8 mouse cellular contexts compared by ENCODE assay signal in the genomic region with DNA sequence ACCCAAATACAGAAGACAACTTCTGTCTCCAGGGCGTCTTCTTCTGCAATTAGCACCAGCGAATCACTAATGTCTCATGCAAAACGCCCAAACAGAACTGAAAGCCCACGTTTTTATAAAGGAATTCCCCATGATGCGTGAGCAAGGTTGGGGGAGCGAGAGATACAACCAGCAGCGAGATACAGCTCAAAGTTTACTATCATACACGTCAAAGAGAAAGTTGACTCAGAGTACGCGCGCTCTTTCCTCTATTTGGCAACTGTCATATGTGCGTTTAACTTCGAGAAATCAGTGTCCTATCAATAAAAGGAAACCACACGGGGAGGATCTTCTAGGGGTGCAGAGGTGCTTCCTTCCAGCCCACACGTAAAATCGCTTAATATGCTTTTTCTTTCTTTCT. TPM values are rescaled to one million over a fixed set of nuclear protein-coding genes. Genes with fewer than 3 reads are reported as not detected.
DNase-seq lines count a peak whose midpoint lies in the region; ATAC-seq and TF ChIP-seq lines count a peak whose summit lies in the region.

No protein-coding gene starts in this region.

- no peaks in the 10 kb centered on the region for H3K27me3 ChIP-seq in heart, adult 2 months (ENCODE audit: control insufficient read depth, insufficient read depth, low read length)
- peaks cover 3% of the 10 kb centered on the region for H3K27me3 ChIP-seq in ES-Bruce4 (ENCODE audit: control insufficient read depth, insufficient read depth, low read length, poor library complexity, severe bottlenecking)
- no peaks in the 10 kb centered on the region for H3K27me3 ChIP-seq in limb, embryonic 15.5 days
- no peaks in the 10 kb centered on the region for H3K27me3 ChIP-seq in stomach, embryonic 15.5 days (replicated peaks)

- TF ChIP-seq CTCF in heart, adult 2 months (IDR thresholded peaks at IDR 0.05): no peak
- TF ChIP-seq CTCF in ES-Bruce4 (IDR thresholded peaks at IDR 0.05; ENCODE audit: low read depth, low read length): no peak

- peak overlapping the region; percentile 79 for H3K4me3 ChIP-seq in heart, adult 2 months
- peak overlapping the region; percentile 48 for H3K4me3 ChIP-seq in ES-Bruce4 (ENCODE audit: low read depth, low read length)
- peak overlapping the region; percentile 76 for H3K4me3 ChIP-seq in limb, embryonic 15.5 days
- peak overlapping the region; percentile 80 for H3K4me3 ChIP-seq in stomach, embryonic 15.5 days (replicated peaks)

- 0 out of 2 replicates have a peak, but pooled peaks have one; percentile 12 for TF ChIP-seq POLR2A in heart, adult 2 months (IDR thresholded peaks at IDR 0.05; ENCODE audit: insufficient read depth, low read depth, low read length)
- TF ChIP-seq POLR2A in ES-Bruce4 (IDR thresholded peaks at IDR 0.05; ENCODE audit: insufficient read depth, low read length): no peak

- H3K9ac ChIP-seq in heart, adult 2 months (ENCODE audit: low read depth, low read length): peak overlapping the region; percentile 36; the same call in 1 of the 2 replicates
- no peak overlapping the region; the same call in 1 of the 2 replicates for H3K9ac ChIP-seq in ES-Bruce4 (ENCODE audit: low read depth, poor library complexity, severe bottlenecking)
- H3K9ac ChIP-seq in limb, embryonic 15.5 days: peak overlapping the region; percentile 44; the same call in 1 of the 2 replicates
- peak overlapping the region; percentile 22; the same call in 1 of the 2 replicates for H3K9ac ChIP-seq in stomach, embryonic 15.5 days

- intact Hi-C loops in heart, adult 2 months (cut with DNase I): loop anchor here (5.0 to 10.0 kb wide), 2 partner anchors 196 to 428 kb away; no protein-coding TSS in a partner anchor
- intact Hi-C loops in gastrocnemius, postnatal 36 days (cut with DNase I): no loop called here

- no peaks in the 10 kb centered on the region; the same call in 1 of the 2 replicates for H3K36me3 ChIP-seq in heart, adult 2 months (ENCODE audit: control insufficient read depth, insufficient read depth, low read length)
- H3K36me3 ChIP-seq in ES-Bruce4 (ENCODE audit: control insufficient read depth, insufficient read depth, low read length, poor library complexity, severe bottlenecking): no peaks in the 10 kb centered on the region
- no peaks in the 10 kb centered on the region for H3K36me3 ChIP-seq in limb, embryonic 15.5 days
- H3K36me3 ChIP-seq in stomach, embryonic 15.5 days: no peaks in the 10 kb centered on the region

- ATAC-seq in limb, embryonic 15.5 days (ENCODE audit: insufficient number of reproducible peaks, low FRiP score, low TSS enrichment, low read depth): no peak
- no peak for ATAC-seq in stomach, embryonic 15.5 days (ENCODE audit: insufficient read depth, low FRiP score, low read depth)

- peak overlapping the region; percentile 41; the same call in 1 of the 2 replicates for H3K27ac ChIP-seq in heart, adult 2 months
- no peak overlapping the region for H3K27ac ChIP-seq in ES-Bruce4 (ENCODE audit: insufficient read depth, low read length)
- no peak overlapping the region for H3K27ac ChIP-seq in limb, embryonic 15.5 days
- no peak overlapping the region for H3K27ac ChIP-seq in stomach, embryonic 15.5 days

- WGBS in heart, adult 2 months: 2% methylated on average over 16 of the region's 16 CpGs
- 3% methylated on average over 16 of the region's 16 CpGs for WGBS in limb, embryonic 15.5 days
- 2% methylated on average over 16 of the region's 16 CpGs for WGBS in stomach, embryonic 15.5 days

- H3K79me2 ChIP-seq in heart, adult 2 months (replicated peaks; ENCODE audit: control insufficient read depth, insufficient read depth, low read length): no peaks in the 10 kb centered on the region

- peak in 1 of 2 experiments; percentile 10 for DNase-seq in heart, adult 2 months
- DNase-seq in heart, postnatal 4 days: no peak
- peak; percentile 19 for DNase-seq in heart, adult 8-10 months (ENCODE audit: low spot score)
- DNase-seq in gastrocnemius, postnatal 36 days: no peak
- DNase-seq in layer of hippocampus, postnatal 10 days (ENCODE audit: low spot score in 2 of 2): no peak

- no peaks in the 10 kb centered on the region for H3K9me3 ChIP-seq in ES-Bruce4 (replicated peaks; ENCODE audit: control insufficient read depth, insufficient read depth, low read length, poor library complexity, severe bottlenecking)
- H3K9me3 ChIP-seq in limb, embryonic 15.5 days: no peaks in the 10 kb centered on the region
- no peaks in the 10 kb centered on the region for H3K9me3 ChIP-seq in stomach, embryonic 15.5 days

- TF ChIP-seq EP300 in heart, adult 2 months (IDR thresholded peaks at IDR 0.05; ENCODE audit: insufficient read depth, low read depth, low read length): no peak
- no peak for TF ChIP-seq EP300 in ES-Bruce4 (IDR thresholded peaks at IDR 0.05; ENCODE audit: insufficient read depth, low read depth, low read length)

- H3K4me1 ChIP-seq in heart, adult 2 months (ENCODE audit: control insufficient read depth, insufficient read depth, low read length): peaks cover 1% of the 10 kb centered on the region
- peaks cover 1% of the 10 kb centered on the region for H3K4me1 ChIP-seq in ES-Bruce4 (ENCODE audit: control insufficient read depth, insufficient read depth, low read length)
- H3K4me1 ChIP-seq in limb, embryonic 15.5 days: peaks cover 29% of the 10 kb centered on the region; the same call in 1 of the 2 replicates
- H3K4me1 ChIP-seq in stomach, embryonic 15.5 days: 0 out of 2 replicates have a peak, but pooled peaks cover 2% of the 10 kb centered on the region

- peak overlapping the region; percentile 91 for H3K4me2 ChIP-seq in limb, embryonic 15.5 days
- H3K4me2 ChIP-seq in stomach, embryonic 15.5 days: peak overlapping the region; percentile 96

RNA-seq across cellular contexts. Expression of gene Tmtc2, which starts 1.4 kb away (rescaled TPM):
- 1 to 10 TPM; 4.4 TPM for total RNA-seq in heart, adult 2 months (2021)
- 2.6 and 4.1 TPM in 2 replicates for polyA plus RNA-seq in heart, adult 2 months (2012; rRNA removed)
- 1 to 10 TPM; 5.5 to 7.6 TPM for total RNA-seq in heart, postnatal 4 days (2021)
- polyA plus RNA-seq in ES-Bruce4 (2011; ENCODE audit: insufficient read depth, insufficient read length, low read depth, missing spikeins): 1.1 and 1.7 TPM in 2 replicates
- total RNA-seq in heart, adult 8-10 months (2022): 1 to 10 TPM; 3.4 to 6.5 (median 4.2) TPM
- 19.0 and 22.0 TPM in 2 replicates for polyA plus RNA-seq in limb, embryonic 15.5 days (2015; fragmentation: Nextera tagmentation; extraction: Ambion mirVana)
- polyA plus RNA-seq in stomach, embryonic 15.5 days (2015; fragmentation: Nextera tagmentation; extraction: Ambion mirVana): 12.2 and 14.1 TPM in 2 replicates
- 1 to 10 TPM; 1.1 to 1.3 TPM for total RNA-seq in gastrocnemius, postnatal 36 days (2021)
- 10 to 100 TPM; 10.7 to 11.0 TPM for total RNA-seq in layer of hippocampus, postnatal 10 days (2021)
